8 mouse cellular contexts compared by ENCODE assay signal in genomic region chr5:53590875-53591682, GRCm38 (mm10).
A peak's percentile ranks its signal among the peaks of the same experiment; 100 is the strongest.
DNase-seq lines count a peak whose midpoint lies in the region; ATAC-seq and TF ChIP-seq lines count a peak whose summit lies in the region.

No protein-coding gene starts in this region.

- peaks cover 24% of the 10 kb centered on the region for H3K4me1 ChIP-seq in forebrain, embryonic 14.5 days (ENCODE audit: control insufficient read depth, insufficient read depth, low read length)
- H3K4me1 ChIP-seq in intestine, embryonic 16.5 days (ENCODE audit: control insufficient read depth, insufficient read depth, low read length): peaks cover 10% of the 10 kb centered on the region
- H3K4me1 ChIP-seq in liver, embryonic 15.5 days (replicated peaks): peaks cover 36% of the 10 kb centered on the region
- peaks cover 48% of the 10 kb centered on the region for H3K4me1 ChIP-seq in neural tube, embryonic 13.5 days (replicated peaks)
- peaks cover 8% of the 10 kb centered on the region for H3K4me1 ChIP-seq in thymus, adult 2 months (replicated peaks; ENCODE audit: control insufficient read depth, insufficient read depth, low read length)

- no peak for TF ChIP-seq POLR2A in thymus, adult 2 months (IDR thresholded peaks at IDR 0.05; ENCODE audit: control insufficient read depth, extremely low read depth, insufficient read depth, low read length, poor library complexity)

- no peak for TF ChIP-seq CTCF in thymus, adult 2 months (IDR thresholded peaks at IDR 0.05; ENCODE audit: borderline replicate concordance, control insufficient read depth, extremely low read depth, insufficient read depth, low read length, poor library complexity)

- peak overlapping the region; percentile 98 for H3K27ac ChIP-seq in forebrain, embryonic 14.5 days (ENCODE audit: low read depth, low read length)
- H3K27ac ChIP-seq in intestine, embryonic 16.5 days (ENCODE audit: low read length): peak overlapping the region; percentile 99
- peak overlapping the region; percentile 92 for H3K27ac ChIP-seq in liver, embryonic 15.5 days (replicated peaks)
- peak overlapping the region; percentile 98 for H3K27ac ChIP-seq in neural tube, embryonic 13.5 days (replicated peaks)
- no peak overlapping the region; the same call in 1 of the 2 replicates for H3K27ac ChIP-seq in thymus, adult 2 months (ENCODE audit: control insufficient read depth, insufficient read depth, low read length)

- H3K9ac ChIP-seq in forebrain, embryonic 14.5 days (ENCODE audit: low read length): peak overlapping the region; percentile 99
- peak overlapping the region; percentile 97 for H3K9ac ChIP-seq in intestine, embryonic 16.5 days (ENCODE audit: low read depth, low read length)
- peak overlapping the region; percentile 72 for H3K9ac ChIP-seq in liver, embryonic 15.5 days
- H3K9ac ChIP-seq in neural tube, embryonic 13.5 days: peak overlapping the region; percentile 94

- peak overlapping the region; percentile 90 for H3K4me3 ChIP-seq in forebrain, embryonic 14.5 days (ENCODE audit: low read depth, low read length)
- peak overlapping the region; percentile 93 for H3K4me3 ChIP-seq in intestine, embryonic 16.5 days (ENCODE audit: low read length)
- peak overlapping the region; percentile 75 for H3K4me3 ChIP-seq in liver, embryonic 15.5 days (replicated peaks)
- peak overlapping the region; percentile 92 for H3K4me3 ChIP-seq in neural tube, embryonic 13.5 days
- H3K4me3 ChIP-seq in thymus, adult 2 months (ENCODE audit: control insufficient read depth, insufficient read depth, low read length): peak overlapping the region; percentile 100

- under 1% methylated on average over 29 of the region's 67 CpGs for WGBS in forebrain, embryonic 14.5 days
- WGBS in intestine, embryonic 16.5 days: under 1% methylated on average over 57 of the region's 67 CpGs
- WGBS in liver, embryonic 15.5 days (ENCODE audit: insufficient replicate concordance): under 1% methylated on average over 26 of the region's 67 CpGs
- WGBS in neural tube, embryonic 13.5 days: under 1% methylated on average over 46 of the region's 67 CpGs
- 7% methylated on average over 66 of the region's 67 CpGs for WGBS in thymus, adult 2 months

- peak; percentile 3 for ATAC-seq in forebrain, embryonic 14.5 days
- peak; percentile 8 for ATAC-seq in intestine, embryonic 16.5 days
- peak; percentile 7; the same call in 1 of the 2 replicates for ATAC-seq in liver, embryonic 15.5 days (ENCODE audit: insufficient read depth)
- ATAC-seq in neural tube, embryonic 13.5 days (ENCODE audit: low read depth): peak; percentile 10; the same call in 1 of the 2 replicates

- H3K36me3 ChIP-seq in forebrain, embryonic 14.5 days (ENCODE audit: control insufficient read depth, insufficient read depth, low read length): no peaks in the 10 kb centered on the region
- H3K36me3 ChIP-seq in intestine, embryonic 16.5 days (ENCODE audit: control insufficient read depth, insufficient read depth, low read length): no peaks in the 10 kb centered on the region
- no peaks in the 10 kb centered on the region for H3K36me3 ChIP-seq in liver, embryonic 15.5 days (replicated peaks)
- no peaks in the 10 kb centered on the region for H3K36me3 ChIP-seq in neural tube, embryonic 13.5 days
- H3K36me3 ChIP-seq in thymus, adult 2 months (ENCODE audit: control insufficient read depth, insufficient read depth, low read length): no peaks in the 10 kb centered on the region

- no peaks in the 10 kb centered on the region for H3K27me3 ChIP-seq in forebrain, embryonic 14.5 days (replicated peaks; ENCODE audit: control insufficient read depth, insufficient read depth, low read length)
- no peaks in the 10 kb centered on the region for H3K27me3 ChIP-seq in intestine, embryonic 16.5 days (replicated peaks; ENCODE audit: control insufficient read depth, insufficient read depth, low read length)
- no peaks in the 10 kb centered on the region; the same call in 1 of the 2 replicates for H3K27me3 ChIP-seq in liver, embryonic 15.5 days
- no peaks in the 10 kb centered on the region for H3K27me3 ChIP-seq in neural tube, embryonic 13.5 days
- H3K27me3 ChIP-seq in thymus, adult 2 months (ENCODE audit: control insufficient read depth, insufficient read depth, low read length): no peaks in the 10 kb centered on the region

- H3K9me3 ChIP-seq in forebrain, embryonic 14.5 days (replicated peaks; ENCODE audit: control insufficient read depth, low read length): no peaks in the 10 kb centered on the region
- no peaks in the 10 kb centered on the region for H3K9me3 ChIP-seq in intestine, embryonic 16.5 days (ENCODE audit: control insufficient read depth, low read length)
- no peaks in the 10 kb centered on the region for H3K9me3 ChIP-seq in liver, embryonic 15.5 days (replicated peaks)
- no peaks in the 10 kb centered on the region for H3K9me3 ChIP-seq in neural tube, embryonic 13.5 days

- H3K4me2 ChIP-seq in forebrain, embryonic 14.5 days (ENCODE audit: low read length): peak overlapping the region; percentile 90
- peak overlapping the region; percentile 95 for H3K4me2 ChIP-seq in intestine, embryonic 16.5 days (ENCODE audit: low read depth, low read length)
- H3K4me2 ChIP-seq in liver, embryonic 15.5 days: peak overlapping the region; percentile 97
- peak overlapping the region; percentile 84 for H3K4me2 ChIP-seq in neural tube, embryonic 13.5 days

- peak; percentile 8 to 15 for DNase-seq in left cerebral cortex, adult 18-20 months (ENCODE audit: low spot score in 2 of 2)
- DNase-seq in left cerebral cortex, adult 8-10 months (ENCODE audit: low spot score in 2 of 2): no peak
- DNase-seq in c-Kit-positive CD71-positive TER-119-positive erythroid progenitor cells, embryonic 14.5 days (ENCODE audit: low spot score): peak; percentile 24
- peak; percentile 64 for DNase-seq in forebrain, embryonic 14.5 days (ENCODE audit: low spot score)
- peak; percentile 44 for DNase-seq in thymus, adult 2 months

Comparison
In these comparisons a context has a peak if more than half of its experiments do, and no peak if none do; other contexts are left out.
1. DNase-seq: peak in left cerebral cortex, adult 18-20 months (2 of 2), c-Kit-positive CD71-positive TER-119-positive erythroid progenitor cells, embryonic 14.5 days (single experiment), forebrain, embryonic 14.5 days (single experiment) and thymus, adult 2 months (single experiment); none in left cerebral cortex, adult 8-10 months (0 of 2).
2. Peak in every context shown above with its lines, with median percentiles within 50 percentile points of each other: ATAC-seq, H3K4me2 ChIP-seq, H3K4me3 ChIP-seq and H3K9ac ChIP-seq.